Mouse (Mus musculus): ENCODE measurements around the gene Snta1. TPM values are rescaled to one million over a fixed set of nuclear protein-coding genes. Genes with fewer than 3 reads are reported as not detected.

Snta1 gene
- polyA plus RNA-seq, 1 experiment: 27.5 TPM

DNA sequence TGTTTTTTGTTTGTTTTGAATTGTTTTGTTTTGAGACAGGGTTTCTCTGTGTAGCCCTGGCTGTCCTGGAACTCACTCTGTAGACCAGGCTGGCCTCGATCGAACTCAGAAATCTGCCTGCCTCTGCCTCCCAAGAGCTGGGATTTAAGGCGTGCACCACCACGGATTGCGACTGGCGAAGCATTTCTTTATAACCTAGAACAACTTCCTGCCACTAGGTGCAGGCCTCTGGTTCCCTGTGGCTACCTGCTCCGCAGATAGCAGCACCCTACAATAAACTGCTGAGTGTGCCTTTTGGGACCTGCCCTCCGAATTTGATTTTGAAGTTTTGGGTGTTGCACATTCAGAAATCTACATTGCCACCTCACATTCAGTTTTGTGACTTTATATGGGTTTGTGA, 39.9 kb upstream of the Snta1 start:
- WGBS: 96% methylated on average over 8 of the region's 8 CpGs

DNA sequence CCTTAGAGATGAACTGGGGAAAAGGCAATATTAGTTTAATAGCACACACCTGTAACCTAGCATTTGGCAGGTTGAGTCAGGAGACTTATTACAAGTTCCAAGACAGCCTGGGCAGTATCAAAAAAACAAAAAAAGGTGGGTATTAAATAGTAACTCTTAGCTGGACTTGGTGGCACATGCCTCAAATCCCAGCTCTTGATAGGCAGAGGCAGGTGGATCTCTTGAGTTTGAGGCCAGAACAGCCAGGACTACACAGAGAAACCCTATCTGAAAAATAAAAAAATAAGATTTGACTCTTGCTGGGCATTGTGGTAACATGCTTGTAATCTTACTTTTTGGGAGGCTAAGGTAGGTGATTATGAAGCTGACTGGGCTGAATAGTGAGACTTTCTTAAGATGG, 32.6 kb upstream of the Snta1 start:
- TF ChIP-seq CTCF (IDR thresholded peaks at IDR 0.05; ENCODE audit: extremely low read depth, insufficient read length, insufficient replicate concordance, low read depth, low read length) (no peak), POLR2A (IDR thresholded peaks at IDR 0.05; ENCODE audit: low read depth, low read length) (no peak)
- Histone ChIP-seq H3K27ac (ENCODE audit: insufficient read depth, low read depth, low read length) (no peak overlapping the region), H3K27me3 (ENCODE audit: control insufficient read depth, insufficient read depth, low read length) (no peaks in the 10 kb centered on the region), H3K4me3 (ENCODE audit: low read depth, low read length) (no peak overlapping the region), H3K4me1 (ENCODE audit: control insufficient read depth, insufficient read depth, insufficient read length, low read length) (peaks cover 2% of the 10 kb centered on the region; the same call in 1 of the 2 replicates), H3K36me3 (ENCODE audit: control insufficient read depth, insufficient read depth, low read length) (no peaks in the 10 kb centered on the region)

More for the DNA sequence above, 39.9 kb upstream of the Snta1 start:
- Histone ChIP-seq H3K27ac (ENCODE audit: insufficient read depth, low read depth, low read length) (no peak overlapping the region), H3K27me3 (ENCODE audit: control insufficient read depth, insufficient read depth, low read length) (no peaks in the 10 kb centered on the region), H3K36me3 (ENCODE audit: control insufficient read depth, insufficient read depth, low read length) (peaks cover 4% of the 10 kb centered on the region; the same call in 1 of the 2 replicates), H3K4me3 (ENCODE audit: low read depth, low read length) (no peak overlapping the region), H3K4me1 (ENCODE audit: control insufficient read depth, insufficient read depth, insufficient read length, low read length) (no peaks in the 10 kb centered on the region)
- TF ChIP-seq CTCF (IDR thresholded peaks at IDR 0.05; ENCODE audit: extremely low read depth, insufficient read length, insufficient replicate concordance, low read depth, low read length) (no peak), POLR2A (IDR thresholded peaks at IDR 0.05; ENCODE audit: low read depth, low read length) (no peak)

DNA sequence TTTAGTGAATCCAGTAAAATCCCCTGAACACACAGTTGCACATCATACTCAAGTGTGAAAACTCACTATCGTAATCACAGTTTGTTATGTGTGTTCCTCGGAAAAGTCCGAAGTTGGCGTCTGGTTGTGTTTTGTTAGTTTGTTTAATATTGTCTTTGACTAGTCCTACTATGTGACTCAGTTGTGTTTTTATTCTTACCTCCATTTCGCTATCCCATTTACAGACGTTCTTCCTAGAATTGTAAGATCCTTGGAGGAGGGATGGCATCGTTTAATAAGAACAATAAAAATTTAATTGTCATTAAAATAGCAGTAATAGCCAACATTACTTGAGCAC, 29.3 kb upstream of the Snta1 start:
- no peaks in the 10 kb centered on the region for H3K36me3 ChIP-seq (ENCODE audit: control insufficient read depth, insufficient read depth, low read length)
- no peaks in the 10 kb centered on the region for H3K27me3 ChIP-seq (ENCODE audit: control insufficient read depth, insufficient read depth, low read length)
- H3K4me3 ChIP-seq (ENCODE audit: low read depth, low read length): peak overlapping the region; percentile 93
- 6% methylated on average over 7 of the region's 7 CpGs for WGBS
- no peak for TF ChIP-seq POLR2A (IDR thresholded peaks at IDR 0.05; ENCODE audit: low read depth, low read length)
- TF ChIP-seq CTCF (IDR thresholded peaks at IDR 0.05; ENCODE audit: extremely low read depth, insufficient read length, insufficient replicate concordance, low read depth, low read length): no peak
- no peak overlapping the region for H3K27ac ChIP-seq (ENCODE audit: insufficient read depth, low read depth, low read length)
- peaks cover 2% of the 10 kb centered on the region; the same call in 1 of the 2 replicates for H3K4me1 ChIP-seq (ENCODE audit: control insufficient read depth, insufficient read depth, insufficient read length, low read length)

DNA sequence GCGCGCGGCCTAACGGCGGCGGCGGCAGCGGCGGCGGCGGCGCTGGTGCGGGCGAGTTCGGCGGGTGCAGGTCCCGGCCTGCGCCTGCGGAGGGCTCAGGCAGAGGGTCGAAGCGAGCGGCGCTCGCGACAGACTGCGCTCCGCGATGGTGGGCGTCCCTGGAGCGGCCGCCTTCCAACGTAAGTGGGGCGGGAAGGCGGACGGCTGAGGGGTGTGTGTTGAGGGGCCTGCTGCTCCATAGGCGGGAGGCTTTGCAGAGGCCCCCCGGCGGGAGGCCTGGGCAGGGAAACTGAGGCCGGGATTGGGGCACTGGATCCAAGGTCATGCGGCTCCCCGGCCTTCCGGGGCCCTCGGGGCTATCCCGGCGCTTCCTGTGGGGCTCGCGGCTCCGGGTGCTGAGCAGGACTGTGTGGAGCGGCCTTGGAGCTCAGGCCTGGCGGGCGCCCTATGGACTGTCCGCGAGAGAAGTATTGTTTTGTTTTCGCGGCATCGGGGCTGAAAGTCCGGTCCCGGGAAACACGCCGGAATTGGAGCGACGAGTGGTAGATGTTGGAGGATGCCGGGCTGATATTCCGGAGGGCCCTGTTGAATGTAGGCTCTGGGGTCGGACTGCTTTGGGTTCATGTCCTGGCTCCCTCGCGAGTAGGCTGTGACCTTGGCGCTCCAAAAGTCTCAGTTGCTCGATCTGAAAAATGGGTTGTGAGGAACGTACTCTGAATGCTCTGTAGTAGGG, 28.7 kb upstream of the Snta1 start, which contains the start of gene Cbfa2t2:
TSS of gene Cbfa2t2 (plus strand) at position 24 of the 733 bp plus-strand sequence.
- H3K36me3 ChIP-seq (ENCODE audit: control insufficient read depth, insufficient read depth, low read length): no peaks in the 10 kb centered on the region
- peak within 1 kb of the TSS; percentile 93 for H3K4me3 ChIP-seq (ENCODE audit: low read depth, low read length)
- under 1% methylated on average over 65 of the region's 70 CpGs for WGBS
- no peaks in the 10 kb centered on the region for H3K27me3 ChIP-seq (ENCODE audit: control insufficient read depth, insufficient read depth, low read length)
- H3K4me1 ChIP-seq (ENCODE audit: control insufficient read depth, insufficient read depth, insufficient read length, low read length): peaks cover 2% of the 10 kb centered on the region; the same call in 1 of the 2 replicates
- peak within 1 kb of the TSS; percentile 61 for H3K27ac ChIP-seq (ENCODE audit: insufficient read depth, low read depth, low read length)
- TF ChIP-seq POLR2A (IDR thresholded peaks at IDR 0.05; ENCODE audit: low read depth, low read length): no peak; the same call in 1 of the 2 replicates
- no peak for TF ChIP-seq CTCF (IDR thresholded peaks at IDR 0.05; ENCODE audit: extremely low read depth, insufficient read length, insufficient replicate concordance, low read depth, low read length)

DNA sequence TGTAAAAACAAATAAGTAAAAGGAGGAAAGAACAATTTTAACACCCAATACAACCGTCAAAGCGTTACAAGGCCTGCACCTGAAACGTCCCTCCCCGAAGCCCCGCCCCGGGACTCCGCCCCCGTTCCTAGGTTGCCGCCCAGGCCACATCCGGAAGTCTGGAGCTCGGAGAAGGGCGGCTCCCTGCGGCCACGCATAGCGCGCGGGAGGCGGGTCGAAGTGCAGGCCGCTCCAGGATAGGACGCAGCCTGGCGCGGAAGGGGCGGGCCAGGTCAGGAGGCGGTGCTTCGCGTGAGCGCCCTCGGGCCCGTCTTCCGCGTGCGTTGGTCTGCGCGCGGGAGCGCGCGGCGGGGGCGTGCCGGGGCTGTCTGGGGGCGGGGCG, 28.2 kb upstream of the Snta1 start:
- Histone ChIP-seq H3K27me3 (ENCODE audit: control insufficient read depth, insufficient read depth, low read length) (no peaks in the 10 kb centered on the region), H3K4me1 (ENCODE audit: control insufficient read depth, insufficient read depth, insufficient read length, low read length) (peaks cover 2% of the 10 kb centered on the region; the same call in 1 of the 2 replicates), H3K4me3 (ENCODE audit: low read depth, low read length) (peak overlapping the region; percentile 9; the same call in 1 of the 2 replicates), H3K36me3 (ENCODE audit: control insufficient read depth, insufficient read depth, low read length) (no peaks in the 10 kb centered on the region), H3K27ac (ENCODE audit: insufficient read depth, low read depth, low read length) (peak overlapping the region; percentile 18; the same call in 1 of the 2 replicates)
- 1% methylated on average over 36 of the region's 44 CpGs for WGBS
- TF ChIP-seq POLR2A (IDR thresholded peaks at IDR 0.05; ENCODE audit: low read depth, low read length) (0 out of 2 replicates have a peak, but pooled peaks have one; percentile 25), CTCF (IDR thresholded peaks at IDR 0.05; ENCODE audit: extremely low read depth, insufficient read length, insufficient replicate concordance, low read depth, low read length) (no peak)

DNA sequence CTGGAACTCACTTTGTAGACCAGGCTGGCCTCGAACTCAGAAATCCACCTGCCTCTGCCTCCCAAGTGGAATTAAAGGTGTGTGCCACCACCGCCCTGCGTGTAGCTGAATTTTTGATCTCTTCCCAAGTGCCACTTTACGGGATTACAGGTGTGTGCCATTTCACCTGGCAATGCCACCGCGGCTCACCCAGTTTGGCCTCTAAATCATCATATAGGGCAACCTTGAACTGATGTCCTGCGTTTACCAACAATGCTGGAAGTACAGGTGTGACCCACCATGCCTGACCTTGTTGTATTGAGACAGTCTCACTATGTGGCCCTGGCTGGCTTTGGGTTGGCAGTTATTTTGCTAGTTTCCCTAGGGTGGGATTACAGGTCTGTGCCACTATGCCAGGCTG, 26.8 kb upstream of the Snta1 start:
- Histone ChIP-seq H3K4me3 (ENCODE audit: low read depth, low read length) (no peak overlapping the region), H3K27me3 (ENCODE audit: control insufficient read depth, insufficient read depth, low read length) (no peaks in the 10 kb centered on the region), H3K27ac (ENCODE audit: insufficient read depth, low read depth, low read length) (no peak overlapping the region), H3K4me1 (ENCODE audit: control insufficient read depth, insufficient read depth, insufficient read length, low read length) (peaks cover 2% of the 10 kb centered on the region; the same call in 1 of the 2 replicates), H3K36me3 (ENCODE audit: control insufficient read depth, insufficient read depth, low read length) (no peaks in the 10 kb centered on the region)
- 92% methylated on average over 7 of the region's 7 CpGs for WGBS
- TF ChIP-seq POLR2A (IDR thresholded peaks at IDR 0.05; ENCODE audit: low read depth, low read length): no peak
- no peak for TF ChIP-seq CTCF (IDR thresholded peaks at IDR 0.05; ENCODE audit: extremely low read depth, insufficient read length, insufficient replicate concordance, low read depth, low read length)

DNA sequence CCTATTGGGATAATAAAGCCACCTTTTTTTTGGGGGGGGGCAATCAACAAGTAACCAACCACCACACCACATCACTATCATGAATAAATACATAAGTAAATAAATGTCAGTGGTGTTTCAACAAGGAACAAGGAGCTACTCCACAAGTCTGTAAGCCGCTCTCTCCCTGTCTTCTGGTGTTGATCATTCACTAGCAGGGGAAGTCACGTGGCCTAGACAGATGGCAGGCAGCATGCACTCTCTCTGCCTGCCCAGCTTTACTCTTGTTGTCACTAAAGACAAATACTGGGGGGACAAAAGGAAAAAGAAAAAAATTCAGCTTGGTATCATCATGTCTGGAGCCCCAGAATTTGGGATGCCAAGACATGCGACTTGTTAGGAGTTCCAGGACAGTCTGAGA, 25.5 kb upstream of the Snta1 start:
- Histone ChIP-seq H3K36me3 (ENCODE audit: control insufficient read depth, insufficient read depth, low read length) (no peaks in the 10 kb centered on the region), H3K27me3 (ENCODE audit: control insufficient read depth, insufficient read depth, low read length) (no peaks in the 10 kb centered on the region), H3K4me1 (ENCODE audit: control insufficient read depth, insufficient read depth, insufficient read length, low read length) (peaks cover 2% of the 10 kb centered on the region; the same call in 1 of the 2 replicates), H3K4me3 (ENCODE audit: low read depth, low read length) (no peak overlapping the region), H3K27ac (ENCODE audit: insufficient read depth, low read depth, low read length) (no peak overlapping the region)
- TF ChIP-seq CTCF (IDR thresholded peaks at IDR 0.05; ENCODE audit: extremely low read depth, insufficient read length, insufficient replicate concordance, low read depth, low read length) (no peak), POLR2A (IDR thresholded peaks at IDR 0.05; ENCODE audit: low read depth, low read length) (no peak)
- WGBS: 46% methylated on average over 3 of the region's 3 CpGs

All from small intestine, adult 2 months (tissue).